Mouse (Mus musculus) olfactory bulb, adult 2 months (tissue): ENCODE results near the gene Xiap.

ENCODE experiments used
- CTCF ChIP-seq: fragments of 200-500 bp; IDR thresholded peaks from 2 replicates; pipeline ENCODE4 v1.5.1; 2012; ENCODE audit warnings: low read depth, mild to moderate bottlenecking, low read length, moderate library complexity; ENCODE audit not compliant: insufficient read depth
- POLR2A ChIP-seq: fragments of 200-500 bp; IDR thresholded peaks from 2 replicates; pipeline ENCODE4 v1.6.1; 2012; ENCODE audit warnings: mild to moderate bottlenecking, low read depth, low read length, moderate library complexity; ENCODE audit not compliant: insufficient read depth

GRCm38 (mm10) chrX:42143991-42144390, 84.5 kb downstream of the Xiap start:
- no peak for TF ChIP-seq CTCF
- no peak for TF ChIP-seq POLR2A
